Mouse (Mus musculus) hindbrain, embryonic 16.5 days (tissue): ENCODE measurements around the gene N6amt1. TPM values are rescaled to one million over a fixed set of nuclear protein-coding genes. Genes with fewer than 3 reads are reported as not detected.

Source experiments
- ATAC-seq: fragments of 200-750 bp; cut with Nextera tagmentation; 2 replicates; pipeline ENCODE4 v1.8.0; 2017; ENCODE audit warnings: moderate TSS enrichment, moderate library complexity
- H3K27ac ChIP-seq: fragments of 300-500 bp; sonication (generic); 2 replicates; pipeline ENCODE4 v1.5.1; 2014; ENCODE audit warnings: low read depth, mild to moderate bottlenecking, control low read depth, low read length, moderate library complexity
- H3K27me3 ChIP-seq: fragments of 300-500 bp; sonication (generic); replicated peaks from 2 replicates; pipeline ENCODE4 v1.6.1; 2014; ENCODE audit warnings: low read length; ENCODE audit not compliant: control insufficient read depth, insufficient read depth
- H3K36me3 ChIP-seq: fragments of 300-500 bp; sonication (generic); 2 replicates; pipeline ENCODE4 v1.6.1; 2014; ENCODE audit warnings: mild to moderate bottlenecking, low read length, moderate library complexity, mixed read lengths; ENCODE audit not compliant: control insufficient read depth, insufficient read depth
- H3K4me1 ChIP-seq: fragments of 300-500 bp; sonication (generic); 2 replicates; pipeline ENCODE4 v1.6.1; 2014; ENCODE audit warnings: low read depth, low read length; ENCODE audit not compliant: control insufficient read depth, insufficient read depth
- H3K4me2 ChIP-seq: fragments of 300-500 bp; sonication (generic); 2 replicates; pipeline ENCODE4 v1.6.1; 2014; ENCODE audit warnings: mild to moderate bottlenecking, low read length, control low read depth, moderate library complexity
- H3K4me3 ChIP-seq: fragments of 300-500 bp; sonication (generic); 2 replicates; pipeline ENCODE4 v1.5.1; 2014; ENCODE audit warnings: mild to moderate bottlenecking, low read length, control low read depth, moderate library complexity
- H3K9ac ChIP-seq: fragments of 300-500 bp; sonication (generic); 2 replicates; pipeline ENCODE4 v1.6.1; 2014; ENCODE audit warnings: low read depth, mild to moderate bottlenecking, control low read depth, low read length, moderate library complexity
- H3K9me3 ChIP-seq: fragments of 300-500 bp; sonication (generic); 2 replicates; pipeline ENCODE4 v1.6.1; 2014; ENCODE audit warnings: mild to moderate bottlenecking, low read length, moderate library complexity; ENCODE audit not compliant: control insufficient read depth
- WGBS: fragments of 180-500 bp; shearing (Covaris S2); extraction: QIAGEN DNeasy Blood & Tissue Kit; methylation state at CpG from one replicate; pipeline ENCODE4 v1.1.7; 2014; 5-methylcytosine and 5-hydroxymethylcytosine counted together
- polyA plus RNA-seq: library from polyadenylated mRNA; unstranded; fragments of >200 nt; fragmentation: Nextera tagmentation; extraction: Ambion mirVana; gene quantifications from 2 replicates; pipeline ENCODE4 v1.2.1, GENCODE M21; 2015

The N6amt1 gene
- polyA plus RNA-seq, 1 experiment from 2014 or later: 22.4 TPM

DNA sequence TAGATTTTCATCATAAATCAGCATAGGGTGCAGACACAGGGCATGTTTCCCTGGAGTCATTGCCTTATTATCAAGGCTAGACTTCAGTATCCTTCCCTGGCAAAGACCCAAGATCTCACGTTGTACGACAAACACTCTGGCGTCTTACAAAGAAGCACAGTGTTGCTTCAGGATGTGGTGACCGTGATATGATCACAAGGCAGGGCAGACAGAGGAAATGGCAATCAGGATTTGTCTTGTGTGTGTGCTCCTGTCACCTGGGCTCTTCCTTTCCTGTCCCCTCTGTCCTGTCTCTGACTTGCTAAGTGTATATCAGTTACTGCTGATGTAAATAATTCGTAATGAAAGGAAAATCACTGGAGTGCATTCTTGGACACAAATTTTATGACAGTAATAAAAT is 29.4 kb upstream of the N6amt1 start:
- no peak overlapping the region for H3K9ac ChIP-seq
- H3K36me3 ChIP-seq: no peaks in the 10 kb centered on the region
- no peak overlapping the region for H3K4me3 ChIP-seq
- no peaks in the 10 kb centered on the region for H3K9me3 ChIP-seq
- WGBS: 46% methylated on average over 5 of the region's 5 CpGs
- no peaks in the 10 kb centered on the region for H3K27me3 ChIP-seq
- H3K27ac ChIP-seq: no peak overlapping the region
- no peak for ATAC-seq
- no peak overlapping the region for H3K4me2 ChIP-seq
- H3K4me1 ChIP-seq: no peaks in the 10 kb centered on the region

DNA sequence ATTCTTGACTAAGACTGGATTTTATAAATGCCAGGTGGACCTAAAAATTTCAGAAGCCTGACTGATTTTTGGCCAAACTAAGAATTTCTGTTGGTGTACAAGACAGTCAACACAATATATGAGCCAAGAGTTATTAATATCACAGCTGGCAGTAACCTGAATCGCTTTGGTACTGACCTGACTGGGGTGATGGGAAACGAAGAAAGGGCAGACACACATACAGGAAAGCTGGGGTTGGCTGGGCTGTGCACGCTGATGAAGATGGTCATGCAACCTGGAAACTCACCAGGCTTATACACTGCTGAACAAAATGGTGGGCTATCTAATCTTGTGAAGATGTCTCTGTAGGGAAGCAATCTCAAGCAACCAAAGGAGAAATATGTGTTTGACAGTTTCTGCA is 24.0 kb upstream of the N6amt1 start:
- Histone ChIP-seq H3K27ac (no peak overlapping the region), H3K4me2 (no peak overlapping the region), H3K27me3 (no peaks in the 10 kb centered on the region), H3K4me3 (no peak overlapping the region), H3K9ac (no peak overlapping the region), H3K4me1 (no peaks in the 10 kb centered on the region), H3K9me3 (no peaks in the 10 kb centered on the region), H3K36me3 (no peaks in the 10 kb centered on the region)
- WGBS: 90% methylated on average over 3 of the region's 3 CpGs
- ATAC-seq: no peak

DNA sequence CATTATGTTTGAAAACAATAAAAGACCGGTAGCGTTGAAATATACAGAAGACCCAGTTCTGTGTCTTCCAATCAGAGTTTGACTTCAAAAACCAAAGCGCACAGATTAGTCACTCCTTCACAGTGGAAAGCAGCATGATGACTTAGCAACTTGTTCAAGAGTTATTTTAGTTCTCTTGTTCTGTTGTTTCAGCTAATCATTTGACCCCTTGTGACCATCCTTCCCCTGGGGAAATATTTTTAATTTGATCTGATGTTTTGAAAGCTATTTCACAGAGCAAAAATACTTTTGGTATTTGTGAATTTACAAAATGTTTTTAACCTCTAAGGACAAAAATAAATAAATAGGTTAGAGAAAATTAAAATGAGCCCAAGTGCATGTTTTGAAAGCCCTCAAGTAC is 19.2 kb upstream of the N6amt1 start:
- H3K36me3 ChIP-seq: no peaks in the 10 kb centered on the region
- H3K27me3 ChIP-seq: no peaks in the 10 kb centered on the region
- H3K4me1 ChIP-seq: no peaks in the 10 kb centered on the region
- H3K27ac ChIP-seq: no peak overlapping the region
- H3K4me3 ChIP-seq: no peak overlapping the region
- no peak for ATAC-seq
- WGBS: 89% methylated on average over 3 of the region's 3 CpGs
- H3K4me2 ChIP-seq: no peak overlapping the region
- H3K9me3 ChIP-seq: no peaks in the 10 kb centered on the region
- no peak overlapping the region for H3K9ac ChIP-seq

DNA sequence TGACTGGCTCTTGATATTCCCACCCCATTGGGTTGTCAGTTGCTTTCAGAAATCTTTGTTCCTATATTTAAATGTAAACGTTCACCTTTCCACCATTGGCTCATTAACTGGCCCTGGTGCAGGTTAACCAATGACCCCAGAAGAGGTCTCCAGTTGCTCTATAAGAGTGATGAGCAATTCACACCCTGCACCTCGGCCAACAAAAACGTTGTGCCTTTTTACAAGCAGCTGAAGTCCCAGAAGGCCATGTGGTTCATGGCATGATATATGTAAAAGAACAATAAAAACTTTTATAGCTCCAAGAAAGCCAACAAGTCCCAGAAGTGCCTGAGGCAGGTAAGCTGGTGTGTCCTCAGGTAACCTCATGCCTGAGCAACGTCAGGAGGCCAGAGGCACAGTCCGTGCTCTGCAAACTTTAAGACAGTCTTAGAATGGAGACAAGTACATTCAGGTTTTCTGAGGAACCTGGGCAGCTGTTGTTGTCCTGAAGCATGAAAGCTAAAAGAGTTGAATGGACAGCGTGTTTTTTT is 12.9 kb upstream of the N6amt1 start:
- WGBS: 85% methylated on average over 6 of the region's 6 CpGs

DNA sequence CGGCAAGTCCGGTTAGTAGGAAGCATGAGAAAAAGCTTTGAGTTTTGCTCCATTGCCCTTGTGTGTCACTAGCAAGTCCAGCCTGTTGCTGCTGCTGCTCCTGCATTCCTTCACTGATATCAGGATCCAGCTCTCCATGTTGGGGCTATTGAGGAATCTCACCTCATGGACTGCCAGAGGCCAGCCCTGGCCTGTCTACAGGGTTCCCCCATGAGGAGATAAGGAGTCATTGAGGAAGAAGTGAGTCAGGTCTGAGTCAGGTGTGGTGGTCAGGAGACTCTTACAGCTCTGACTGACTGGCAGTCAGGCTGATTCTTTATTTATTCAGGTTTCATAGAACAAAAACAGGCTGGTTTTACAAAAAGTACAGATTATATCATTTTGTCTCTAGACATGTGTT is 5.9 kb upstream of the N6amt1 start:
- Histone ChIP-seq H3K9me3 (no peaks in the 10 kb centered on the region), H3K27me3 (no peaks in the 10 kb centered on the region; the same call in 1 of the 2 replicates), H3K36me3 (no peaks in the 10 kb centered on the region), H3K27ac (no peak overlapping the region), H3K4me1 (no peaks in the 10 kb centered on the region), H3K4me2 (no peak overlapping the region), H3K4me3 (no peak overlapping the region), H3K9ac (no peak overlapping the region)
- ATAC-seq: no peak
- 97% methylated on average over 2 of the region's 2 CpGs for WGBS

More for the DNA sequence above, 12.9 kb upstream of the N6amt1 start:
- no peaks in the 10 kb centered on the region for H3K36me3 ChIP-seq
- no peaks in the 10 kb centered on the region for H3K27me3 ChIP-seq
- no peak overlapping the region for H3K4me3 ChIP-seq
- H3K27ac ChIP-seq: no peak overlapping the region
- H3K9me3 ChIP-seq: no peaks in the 10 kb centered on the region
- H3K4me1 ChIP-seq: no peaks in the 10 kb centered on the region
- ATAC-seq: no peak
- no peak overlapping the region for H3K9ac ChIP-seq
- no peak overlapping the region for H3K4me2 ChIP-seq

DNA sequence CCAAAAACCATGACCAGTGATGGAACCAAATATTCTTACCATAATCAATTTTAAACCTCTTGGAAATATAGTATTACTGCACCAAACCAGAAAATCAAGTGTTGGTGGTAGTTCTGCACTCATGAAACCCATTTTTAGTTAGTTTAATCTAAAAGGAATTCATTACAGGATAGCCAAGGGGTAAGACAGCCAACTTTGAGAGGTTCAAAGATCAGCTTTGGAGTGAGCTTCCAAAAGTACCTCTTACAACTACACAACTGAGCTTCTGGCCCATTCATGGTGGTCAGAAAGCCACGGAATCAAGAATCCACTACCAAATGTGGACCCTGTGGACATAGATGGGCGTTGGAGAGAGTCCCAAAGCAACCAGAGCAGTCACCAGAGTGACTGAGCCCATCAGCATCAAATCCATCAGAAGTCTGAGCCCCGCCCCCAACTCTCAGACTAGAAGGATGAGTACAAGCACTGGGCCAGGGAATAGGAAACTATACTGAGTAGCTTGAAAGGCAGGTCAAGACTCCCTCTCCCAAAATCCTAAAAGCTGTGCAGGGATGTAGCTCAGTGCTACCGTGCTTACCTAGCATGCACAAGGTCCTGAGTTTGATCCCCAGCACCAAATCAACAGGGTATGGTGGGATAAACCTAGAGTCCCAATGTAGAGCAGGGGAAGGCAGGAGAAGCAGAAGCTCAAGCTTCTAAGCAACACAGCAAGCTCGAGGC is 2.4 kb upstream of the N6amt1 start:
- no peak overlapping the region for H3K4me3 ChIP-seq

DNA sequence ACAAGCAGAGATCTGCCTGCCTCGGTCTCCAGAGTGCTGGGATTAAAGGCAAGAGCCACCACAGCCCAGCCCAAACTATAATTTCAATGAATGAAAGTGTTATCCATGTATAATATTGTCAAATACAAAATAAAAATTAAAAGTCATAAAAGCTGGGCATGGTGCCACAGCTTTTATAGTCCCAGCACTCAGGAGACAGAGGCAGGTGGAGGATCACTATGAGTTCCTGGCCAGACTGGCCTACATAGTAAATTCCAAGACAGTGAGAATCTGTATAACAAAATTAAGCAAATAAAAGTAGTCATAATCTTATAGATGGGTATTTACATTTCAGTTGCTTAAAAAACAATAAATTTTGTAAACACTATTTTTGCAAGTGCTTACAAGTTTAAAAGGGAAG is 380 bp upstream of the N6amt1 start:
- Histone ChIP-seq H3K4me3 (peak overlapping the region; percentile 86; the same call in 1 of the 2 replicates), H3K27ac (no peak overlapping the region), H3K27me3 (no peaks in the 10 kb centered on the region; the same call in 1 of the 2 replicates), H3K9ac (no peak overlapping the region), H3K36me3 (no peaks in the 10 kb centered on the region; the same call in 1 of the 2 replicates), H3K9me3 (no peaks in the 10 kb centered on the region), H3K4me1 (peaks cover 4% of the 10 kb centered on the region; the same call in 1 of the 2 replicates), H3K4me2 (peak overlapping the region; percentile 67)
- no peak for ATAC-seq
- 100% methylated on average over 1 of the region's 1 CpGs for WGBS

More for the DNA sequence above, 2.4 kb upstream of the N6amt1 start:
- H3K4me2 ChIP-seq: no peak overlapping the region
- H3K27ac ChIP-seq: no peak overlapping the region
- no peak for ATAC-seq
- no peaks in the 10 kb centered on the region for H3K36me3 ChIP-seq
- no peak overlapping the region for H3K9ac ChIP-seq
- H3K9me3 ChIP-seq: no peaks in the 10 kb centered on the region
- 81% methylated on average over 5 of the region's 5 CpGs for WGBS
- H3K27me3 ChIP-seq: no peaks in the 10 kb centered on the region; the same call in 1 of the 2 replicates
- H3K4me1 ChIP-seq: peaks cover 4% of the 10 kb centered on the region; the same call in 1 of the 2 replicates

DNA sequence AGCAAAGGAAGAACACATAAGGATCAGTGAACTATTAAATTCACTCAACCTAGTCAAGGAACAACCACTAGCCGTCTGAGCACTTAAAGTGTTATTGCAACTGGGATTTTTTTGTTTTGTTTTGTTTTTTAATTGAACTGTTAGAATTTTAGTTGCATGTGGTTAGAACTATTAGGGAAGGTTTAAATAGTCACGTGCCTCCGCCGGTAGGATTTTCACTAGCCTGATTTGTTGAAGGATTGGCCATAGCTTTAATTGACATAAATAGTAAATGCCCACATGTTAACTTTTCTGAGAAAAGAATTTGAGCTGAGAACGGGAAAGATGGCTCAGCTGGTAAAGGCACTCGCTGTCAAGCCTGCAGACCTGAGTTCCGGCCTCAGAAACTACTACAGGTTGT is 763 bp downstream of the N6amt1 start:
- Histone ChIP-seq H3K4me1 (peaks cover 4% of the 10 kb centered on the region; the same call in 1 of the 2 replicates), H3K27ac (peak overlapping the region; percentile 97), H3K27me3 (no peaks in the 10 kb centered on the region; the same call in 1 of the 2 replicates), H3K4me3 (peak overlapping the region; percentile 86), H3K4me2 (peak overlapping the region; percentile 67), H3K9ac (no peak overlapping the region; the same call in 1 of the 2 replicates), H3K36me3 (peaks cover 6% of the 10 kb centered on the region), H3K9me3 (no peaks in the 10 kb centered on the region)
- 80% methylated on average over 7 of the region's 7 CpGs for WGBS
- no peak for ATAC-seq

DNA sequence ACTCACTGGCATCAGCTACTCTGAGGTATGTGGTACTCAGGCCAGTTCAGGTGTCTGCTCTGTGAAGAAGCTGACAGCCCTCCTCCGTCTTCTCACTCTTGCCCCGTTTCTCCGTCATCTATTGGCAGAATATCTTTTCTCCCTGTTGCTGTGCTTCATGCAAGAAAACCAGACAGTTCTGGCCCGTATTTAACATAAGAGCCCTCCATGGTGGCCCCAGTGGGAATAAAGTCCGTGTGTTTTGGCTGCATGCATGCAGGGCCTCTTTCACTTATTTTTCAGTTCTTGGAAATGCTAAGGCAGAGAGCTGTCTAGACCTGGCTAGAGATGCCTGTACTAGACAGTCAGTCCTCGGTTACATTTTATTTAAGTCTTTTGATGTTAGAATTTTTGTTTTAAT is 6.1 kb downstream of the N6amt1 start:
- H3K36me3 ChIP-seq: peaks cover 15% of the 10 kb centered on the region
- no peaks in the 10 kb centered on the region for H3K4me1 ChIP-seq
- no peaks in the 10 kb centered on the region for H3K9me3 ChIP-seq
- no peak overlapping the region for H3K9ac ChIP-seq
- H3K27ac ChIP-seq: no peak overlapping the region
- H3K27me3 ChIP-seq: no peaks in the 10 kb centered on the region
- ATAC-seq: no peak
- H3K4me2 ChIP-seq: no peak overlapping the region
- WGBS: 89% methylated on average over 6 of the region's 6 CpGs
- no peak overlapping the region for H3K4me3 ChIP-seq
